Mouse (Mus musculus): ENCODE measurements around the gene Ncf2. TPM values are rescaled to one million over a fixed set of nuclear protein-coding genes. Genes with fewer than 3 reads are reported as not detected.

The Ncf2 gene
- total RNA-seq, 1 experiment from 2014 or later: 70.1 TPM

DNA sequence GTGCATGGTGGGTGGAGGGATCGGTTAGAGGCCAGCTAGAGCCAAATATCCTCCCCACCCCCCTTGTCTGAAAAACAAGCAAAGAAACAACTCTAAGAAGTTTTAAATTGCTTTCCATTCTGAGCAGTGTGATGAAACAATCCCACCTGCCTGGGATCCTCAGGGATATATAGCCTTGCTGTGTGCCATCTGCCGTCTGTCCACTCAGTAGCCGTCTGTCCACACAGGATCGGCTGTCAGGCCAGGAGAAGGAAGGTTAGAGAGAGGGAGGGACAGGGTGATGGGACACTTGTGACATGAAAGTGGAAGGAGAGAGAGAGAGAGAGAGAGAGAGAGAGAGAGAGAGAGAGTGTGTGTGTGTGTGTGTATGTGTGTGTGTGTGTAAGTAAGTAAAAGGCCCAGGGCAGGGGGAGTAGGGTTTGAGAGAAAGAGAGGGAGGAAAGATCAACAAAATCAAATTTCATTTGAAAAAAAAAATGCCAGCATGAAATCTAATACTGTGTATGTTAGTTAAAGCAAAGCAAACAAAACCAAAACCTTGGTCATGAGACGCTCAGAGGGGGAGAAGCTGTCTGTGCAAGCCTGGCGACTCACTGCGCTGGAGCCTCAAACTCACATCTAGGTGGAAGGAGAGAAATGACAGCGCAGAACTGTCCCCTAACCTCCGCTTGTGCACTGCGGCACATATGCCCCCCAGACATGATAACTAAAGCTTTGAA lies 28.8 kb downstream of the Ncf2 start:
- no peak for ATAC-seq (replicated peaks; ENCODE audit: low read depth, poor library complexity, severe bottlenecking)

GRCm38 (mm10) chr1:152830054-152830453 lies 30.1 kb downstream of the Ncf2 start:
- ATAC-seq (replicated peaks; ENCODE audit: low read depth, poor library complexity, severe bottlenecking): no peak

DNA sequence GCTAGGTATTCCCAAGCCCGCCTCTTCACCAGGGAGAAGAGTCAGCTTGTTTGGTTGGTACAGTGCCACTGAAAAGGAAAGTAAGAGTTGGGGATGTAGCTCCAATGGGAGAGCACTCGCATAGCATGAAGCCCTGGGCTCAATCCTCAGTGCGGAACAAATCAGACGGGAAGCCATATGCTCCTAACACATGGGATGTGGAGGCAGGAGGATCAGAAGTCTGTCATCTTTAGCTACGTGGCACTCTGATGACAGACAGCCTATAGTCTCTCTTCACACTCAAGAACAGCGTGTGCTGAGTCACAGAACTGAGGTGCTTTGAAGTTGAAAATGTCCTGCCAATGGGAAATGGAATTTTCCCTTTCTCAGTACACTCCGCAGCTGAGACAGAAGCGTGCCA lies 31.0 kb downstream of the Ncf2 start:
- no peak for ATAC-seq (replicated peaks; ENCODE audit: low read depth, poor library complexity, severe bottlenecking)

- ATAC-seq (replicated peaks; ENCODE audit: low read depth, poor library complexity, severe bottlenecking): no peak
Measured at GRCm38 (mm10) chr1:152831619-152832018, 31.6 kb downstream of the Ncf2 start.

GRCm38 (mm10) chr1:152832316-152832715 lies 32.3 kb downstream of the Ncf2 start:
- peak; percentile 75 for ATAC-seq (replicated peaks; ENCODE audit: low read depth, poor library complexity, severe bottlenecking)

GRCm38 (mm10) chr1:152835061-152835460 lies 35.1 kb downstream of the Ncf2 start:
- ATAC-seq (replicated peaks; ENCODE audit: low read depth, poor library complexity, severe bottlenecking): no peak

- peak; percentile 64 for ATAC-seq (replicated peaks; ENCODE audit: low read depth, poor library complexity, severe bottlenecking)
Measured at GRCm38 (mm10) chr1:152838026-152838702, 38.2 kb downstream of the Ncf2 start.

GRCm38 (mm10) chr1:152838841-152839240 lies 38.8 kb downstream of the Ncf2 start:
- no peak for ATAC-seq (replicated peaks; ENCODE audit: low read depth, poor library complexity, severe bottlenecking)

- no peak for ATAC-seq (replicated peaks; ENCODE audit: low read depth, poor library complexity, severe bottlenecking)
Measured at GRCm38 (mm10) chr1:152840343-152840742, 40.3 kb downstream of the Ncf2 start.

DNA sequence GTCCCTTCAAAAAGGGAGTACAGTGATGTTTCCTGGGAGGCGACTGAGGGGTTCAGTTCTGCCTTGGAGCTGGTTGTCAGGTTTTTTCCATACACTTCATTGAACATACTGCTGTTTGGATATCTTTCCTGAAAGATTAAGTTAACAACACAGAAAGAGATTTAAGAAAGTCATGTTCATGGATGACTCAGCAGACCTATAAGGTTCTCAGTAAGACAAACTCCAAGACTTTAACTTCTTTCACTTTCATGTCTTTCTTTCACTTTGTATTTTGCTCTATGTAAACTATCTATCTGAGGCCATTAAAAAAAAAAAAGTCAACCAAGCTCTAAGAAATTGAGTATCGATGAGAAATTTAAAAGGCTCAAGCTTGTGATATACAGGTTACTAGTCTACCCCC lies 41.1 kb downstream of the Ncf2 start:
- no peak for ATAC-seq (replicated peaks; ENCODE audit: low read depth, poor library complexity, severe bottlenecking)

GRCm38 (mm10) chr1:152844634-152845033 lies 44.6 kb downstream of the Ncf2 start:
- no peak for ATAC-seq (replicated peaks; ENCODE audit: low read depth, poor library complexity, severe bottlenecking)

- ATAC-seq (replicated peaks; ENCODE audit: low read depth, poor library complexity, severe bottlenecking): no peak
Measured at GRCm38 (mm10) chr1:152845211-152845730, 45.3 kb downstream of the Ncf2 start.

DNA sequence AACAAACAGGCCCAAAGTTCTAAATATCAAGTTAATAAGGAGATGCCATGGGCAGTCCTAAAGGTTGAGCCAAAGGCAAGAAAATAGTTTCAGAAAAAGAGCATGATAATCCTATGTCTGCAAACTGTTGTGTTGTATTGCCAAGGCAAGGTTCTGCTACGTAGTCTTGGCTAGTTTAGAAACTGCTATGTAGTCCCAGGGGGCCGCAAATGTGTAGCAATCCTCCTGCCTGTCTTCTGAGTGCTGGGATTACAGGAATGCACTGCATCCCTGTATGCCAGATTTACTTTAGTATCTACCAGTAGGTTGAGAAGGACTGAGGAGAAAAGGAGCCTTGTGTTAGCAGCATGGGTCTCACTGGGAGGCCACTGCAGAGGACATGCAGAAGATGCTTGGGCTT lies 46.9 kb downstream of the Ncf2 start:
- no peak for ATAC-seq (replicated peaks; ENCODE audit: low read depth, poor library complexity, severe bottlenecking)

GRCm38 (mm10) chr1:152869901-152870300 lies 69.9 kb downstream of the Ncf2 start:
- ATAC-seq (replicated peaks; ENCODE audit: low read depth, poor library complexity, severe bottlenecking): no peak

GRCm38 (mm10) chr1:152871031-152871430 lies 71.0 kb downstream of the Ncf2 start:
- ATAC-seq (replicated peaks; ENCODE audit: low read depth, poor library complexity, severe bottlenecking): no peak

Other genes starting within 250 kb of the Ncf2 start
- gene Apobec4, start 49.6 kb upstream of the Ncf2 start, total RNA-seq (2017): not detected in 2 replicates
- 8.7 and 9.5 TPM in 2 replicates for gene Rgl1, start 33.8 kb upstream of the Ncf2 start, total RNA-seq (2017)
- 101 and 118 TPM in 2 replicates for gene Arpc5, start 33.7 kb upstream of the Ncf2 start, total RNA-seq (2017)
- 28.7 and 41.9 TPM in 2 replicates for gene Smg7, start 102.5 kb downstream of the Ncf2 start, total RNA-seq (2017)
- 0.09 TPM in 1 of 2 replicates, not detected in the other for gene Nmnat2, start 154.8 kb downstream of the Ncf2 start, total RNA-seq (2017)

All from common myeloid progenitor, adult 5-6 weeks (primary cell).